8 mouse cellular contexts compared by ENCODE assay signal in the genomic region with DNA sequence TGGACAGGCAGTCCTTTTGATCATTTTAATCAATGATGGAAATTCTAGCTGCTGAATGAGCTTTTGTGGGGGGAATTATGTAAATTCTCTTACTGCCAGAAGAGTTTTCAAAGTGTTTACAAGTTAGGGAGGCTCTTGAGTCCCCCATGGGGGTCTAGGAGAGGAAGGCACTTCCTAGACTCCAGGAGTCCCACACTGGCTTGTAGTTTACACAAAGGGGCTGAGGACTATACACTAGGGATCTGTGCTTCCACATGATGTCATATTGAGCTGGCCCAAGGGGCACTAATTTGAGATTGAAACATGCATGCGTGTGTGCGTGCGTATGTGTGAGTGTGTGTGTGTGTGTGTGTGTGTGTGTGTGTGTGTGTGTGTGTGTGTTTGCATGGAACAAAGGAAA. TPM values are rescaled to one million over a fixed set of nuclear protein-coding genes. Genes with fewer than 3 reads are reported as not detected.
DNase-seq lines count a peak whose midpoint lies in the region; ATAC-seq and TF ChIP-seq lines count a peak whose summit lies in the region.

No protein-coding gene starts in this region.

- 62% methylated on average over 3 of the region's 3 CpGs for WGBS in heart, embryonic 16.5 days
- WGBS in liver, postnatal 0 days (ENCODE audit: insufficient replicate concordance): 72% methylated on average over 3 of the region's 3 CpGs

- no peak for TF ChIP-seq CTCF in gastrocnemius, adult 2 months (IDR thresholded peaks at IDR 0.05)
- no peak for TF ChIP-seq CTCF in ES-Bruce4 (IDR thresholded peaks at IDR 0.05; ENCODE audit: low read depth, low read length)
- no peak for TF ChIP-seq CTCF in liver, postnatal 0 days (IDR thresholded peaks at IDR 0.05; ENCODE audit: low read depth)

- H3K36me3 ChIP-seq in ES-Bruce4 (ENCODE audit: control insufficient read depth, insufficient read depth, low read length, poor library complexity, severe bottlenecking): no peaks in the 10 kb centered on the region
- no peaks in the 10 kb centered on the region for H3K36me3 ChIP-seq in heart, embryonic 16.5 days (ENCODE audit: control insufficient read depth, insufficient read depth)
- no peaks in the 10 kb centered on the region for H3K36me3 ChIP-seq in liver, postnatal 0 days (replicated peaks; ENCODE audit: insufficient read depth, low read length)

- ATAC-seq in heart, embryonic 16.5 days (replicated peaks; ENCODE audit: extremely low read depth, insufficient read depth, low FRiP score): no peak
- no peak for ATAC-seq in liver, postnatal 0 days

- peak overlapping the region; percentile 93 for H3K27ac ChIP-seq in gastrocnemius, adult 2 months
- no peak overlapping the region for H3K27ac ChIP-seq in ES-Bruce4 (ENCODE audit: insufficient read depth, low read length)
- peak overlapping the region; percentile 90 for H3K27ac ChIP-seq in heart, embryonic 16.5 days (ENCODE audit: low read length)
- no peak overlapping the region for H3K27ac ChIP-seq in liver, postnatal 0 days (ENCODE audit: low read depth)

- peak overlapping the region; percentile 88 for H3K4me2 ChIP-seq in heart, embryonic 16.5 days (ENCODE audit: low read depth, low read length)
- peak overlapping the region; percentile 89 for H3K4me2 ChIP-seq in liver, postnatal 0 days (ENCODE audit: low read depth, low read length)

- TF ChIP-seq EP300 in ES-Bruce4 (IDR thresholded peaks at IDR 0.05; ENCODE audit: insufficient read depth, low read depth, low read length): no peak
- no peak for TF ChIP-seq EP300 in liver, postnatal 0 days (IDR thresholded peaks at IDR 0.05; ENCODE audit: low read depth)

- no peak for TF ChIP-seq POLR2A in ES-Bruce4 (IDR thresholded peaks at IDR 0.05; ENCODE audit: insufficient read depth, low read length)

- H3K4me3 ChIP-seq in gastrocnemius, adult 2 months: peak overlapping the region; percentile 86
- peak overlapping the region; percentile 71 for H3K4me3 ChIP-seq in ES-Bruce4 (ENCODE audit: low read depth, low read length)
- H3K4me3 ChIP-seq in heart, embryonic 16.5 days (ENCODE audit: low read length): peak overlapping the region; percentile 72
- H3K4me3 ChIP-seq in liver, postnatal 0 days (ENCODE audit: low read depth, low read length): peak overlapping the region; percentile 58; the same call in 1 of the 2 replicates

- H3K9me3 ChIP-seq in ES-Bruce4 (replicated peaks; ENCODE audit: control insufficient read depth, insufficient read depth, low read length, poor library complexity, severe bottlenecking): no peaks in the 10 kb centered on the region
- no peaks in the 10 kb centered on the region for H3K9me3 ChIP-seq in heart, embryonic 16.5 days (replicated peaks; ENCODE audit: control insufficient read depth, low read length)
- H3K9me3 ChIP-seq in liver, postnatal 0 days (ENCODE audit: low read length): no peaks in the 10 kb centered on the region

- no peaks in the 10 kb centered on the region for H3K27me3 ChIP-seq in ES-Bruce4 (ENCODE audit: control insufficient read depth, insufficient read depth, low read length, poor library complexity, severe bottlenecking)
- H3K27me3 ChIP-seq in heart, embryonic 16.5 days (ENCODE audit: control insufficient read depth, insufficient read depth, low read length): no peaks in the 10 kb centered on the region
- no peaks in the 10 kb centered on the region for H3K27me3 ChIP-seq in liver, postnatal 0 days (ENCODE audit: insufficient read depth, low read length)

- DNase-seq in gastrocnemius, adult 2 months: no peak
- DNase-seq in gastrocnemius, postnatal 14 days: no peak
- DNase-seq in liver, postnatal 0 days: no peak
- no peak for DNase-seq in left cerebral cortex, adult 9 months (ENCODE audit: low spot score in 2 of 2)
- no peak for DNase-seq in left cerebral cortex, postnatal 25 days (ENCODE audit: low spot score in 2 of 2)
- no peak for DNase-seq in embryo, embryonic 10.5 days (ENCODE audit: low spot score)

- no peak overlapping the region for H3K9ac ChIP-seq in ES-Bruce4 (ENCODE audit: low read depth, poor library complexity, severe bottlenecking)
- H3K9ac ChIP-seq in heart, embryonic 16.5 days (ENCODE audit: low read length): peak overlapping the region; percentile 78
- H3K9ac ChIP-seq in liver, postnatal 0 days (replicated peaks): peak overlapping the region; percentile 54

- no peaks in the 10 kb centered on the region for H3K4me1 ChIP-seq in ES-Bruce4 (ENCODE audit: control insufficient read depth, insufficient read depth, low read length)
- H3K4me1 ChIP-seq in heart, embryonic 16.5 days (ENCODE audit: control insufficient read depth, insufficient read depth, low read length): peaks cover 9% of the 10 kb centered on the region
- peaks cover 3% of the 10 kb centered on the region; the same call in 1 of the 2 replicates for H3K4me1 ChIP-seq in liver, postnatal 0 days (ENCODE audit: insufficient read depth)

- intact Hi-C loops in gastrocnemius, adult 2 months (cut with DNase I): no loop called here
- intact Hi-C loops in gastrocnemius, postnatal 14 days (cut with DNase I; ENCODE audit: low total_unique reads): no loop called here
- intact Hi-C loops in left cerebral cortex, postnatal 25 days (cut with DNase I): no loop called here

RNA-seq across cellular contexts. Expression of a gene that starts 0.7 kb away (rescaled TPM):
- total RNA-seq in gastrocnemius, adult 2 months (2021): 1 to 10 TPM; 2.7 to 3.8 TPM
- 1 to 10 TPM; 2.6 to 3.7 TPM for total RNA-seq in gastrocnemius, postnatal 14 days (2021)
- polyA plus RNA-seq in ES-Bruce4 (2011; ENCODE audit: insufficient read depth, insufficient read length, low read depth, missing spikeins): 2.7 and 8.1 TPM in 2 replicates
- polyA plus RNA-seq in heart, embryonic 16.5 days (2015; fragmentation: Nextera tagmentation; extraction: Ambion mirVana): 7.0 and 9.1 TPM in 2 replicates
- 1.0 and 1.7 TPM in 2 replicates for polyA plus RNA-seq in liver, postnatal 0 days (2015; fragmentation: Nextera tagmentation; extraction: Ambion mirVana)
- total RNA-seq in left cerebral cortex, postnatal 25 days (2021): 10 to 100 TPM; 12.6 to 13.0 TPM

RNA-seq across cellular contexts. Expression of a gene that starts 29.1 kb away (rescaled TPM):
- 10 to 100 TPM; 15.5 to 33.0 TPM for total RNA-seq in gastrocnemius, adult 2 months (2021)
- total RNA-seq in gastrocnemius, postnatal 14 days (2021): 1 to 10 TPM in 1 of 2 experiments, under 1 TPM in 1; 0.72 to 1.4 TPM
- polyA plus RNA-seq in ES-Bruce4 (2011; ENCODE audit: insufficient read depth, insufficient read length, low read depth, missing spikeins): not detected in 2 replicates
- not detected in 2 replicates for polyA plus RNA-seq in heart, embryonic 16.5 days (2015; fragmentation: Nextera tagmentation; extraction: Ambion mirVana)
- 9.8 and 18.7 TPM in 2 replicates for polyA plus RNA-seq in liver, postnatal 0 days (2015; fragmentation: Nextera tagmentation; extraction: Ambion mirVana)
- 1 to 10 TPM; 1.0 to 1.6 TPM for total RNA-seq in left cerebral cortex, postnatal 25 days (2021)

Comparison
In these comparisons a context has a peak if more than half of its experiments do, and no peak if none do; other contexts are left out.
1. RNA of a gene that starts 29.1 kb away (total RNA-seq): 15.5 to 33.0 TPM in gastrocnemius, adult 2 months; 1.0 to 1.6 TPM in left cerebral cortex, postnatal 25 days and 0.72 to 1.4 TPM in gastrocnemius, postnatal 14 days; every median in the first group is over 4 times any median in the second.
2. H3K27ac ChIP-seq: peak in gastrocnemius, adult 2 months (single experiment) and heart, embryonic 16.5 days (single experiment); none in ES-Bruce4 (single experiment) and liver, postnatal 0 days (single experiment).
3. Peak in every context shown above with its lines, with median percentiles within 50 percentile points of each other: H3K4me3 ChIP-seq.